Mouse (Mus musculus) testis, adult 2 months (tissue): ENCODE results near the gene Emilin1.

ENCODE experiments used
- CTCF ChIP-seq: fragments of 200-500 bp; IDR thresholded peaks from 2 replicates; pipeline ENCODE4 v1.5.1; 2012; ENCODE audit warnings: low read depth, mild to moderate bottlenecking, inconsistent platforms, low read length, moderate library complexity; ENCODE audit not compliant: control insufficient read depth, insufficient read depth, insufficient replicate concordance
- POLR2A ChIP-seq: fragments of 200-500 bp; IDR thresholded peaks from 2 replicates; pipeline ENCODE4 v1.6.1; 2012; ENCODE audit warnings: low read depth, mild to moderate bottlenecking, inconsistent platforms, low read length, moderate library complexity; ENCODE audit not compliant: control insufficient read depth

DNA sequence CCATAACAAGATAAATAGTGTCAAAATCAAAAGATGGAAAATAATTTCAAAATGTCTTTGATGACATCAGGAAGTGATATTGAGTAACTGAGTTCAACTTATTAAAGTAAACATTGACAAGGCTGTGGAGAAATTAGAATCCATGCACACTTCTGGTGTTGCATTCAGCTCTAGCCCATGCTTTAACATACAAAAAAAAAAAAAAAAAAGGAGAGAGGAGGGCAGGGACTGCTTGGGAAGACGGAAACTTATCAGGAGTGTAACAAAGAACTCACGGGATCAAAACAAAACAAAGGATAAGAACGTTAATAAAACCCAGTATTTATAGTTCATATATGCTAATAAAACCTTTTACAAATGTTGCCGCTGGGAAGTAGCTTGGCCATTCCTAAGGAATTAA is 27.0 kb upstream of the Emilin1 start:
- TF ChIP-seq POLR2A = no peak
- TF ChIP-seq CTCF = no peak
